Mouse (Mus musculus) stomach, embryonic 15.5 days (tissue): ENCODE results near the gene Nosip. TPM values are rescaled to one million over a fixed set of nuclear protein-coding genes. Genes with fewer than 3 reads are reported as not detected.

Experiments used
- ATAC-seq: fragments of 200-750 bp; cut with Nextera tagmentation; 2 replicates; pipeline ENCODE4 v1.8.0; 2017; ENCODE audit warnings: low read depth, moderate number of reproducible peaks, moderate TSS enrichment; ENCODE audit not compliant: insufficient read depth, low FRiP score
- H3K27ac ChIP-seq: fragments of 300-500 bp; sonication (generic); 2 replicates; pipeline ENCODE4 v1.5.1; 2015; ENCODE audit warnings: mild to moderate bottlenecking, inconsistent platforms
- H3K27me3 ChIP-seq: fragments of 300-500 bp; sonication (generic); replicated peaks from 2 replicates; pipeline ENCODE4 v1.6.1; 2015; ENCODE audit warnings: inconsistent platforms
- H3K36me3 ChIP-seq: fragments of 300-500 bp; sonication (generic); 2 replicates; pipeline ENCODE4 v1.6.1; 2015; ENCODE audit warnings: inconsistent platforms
- H3K4me1 ChIP-seq: fragments of 300-500 bp; sonication (generic); 2 replicates; pipeline ENCODE4 v1.6.1; 2015; ENCODE audit warnings: inconsistent platforms
- H3K4me2 ChIP-seq: fragments of 300-500 bp; sonication (generic); 2 replicates; pipeline ENCODE4 v1.6.1; 2015; ENCODE audit warnings: mild to moderate bottlenecking, inconsistent platforms
- H3K4me3 ChIP-seq: fragments of 300-500 bp; sonication (generic); replicated peaks from 2 replicates; pipeline ENCODE4 v1.5.1; 2015; ENCODE audit warnings: inconsistent platforms
- H3K9ac ChIP-seq: fragments of 300-500 bp; sonication (generic); 2 replicates; pipeline ENCODE4 v1.6.1; 2015; ENCODE audit warnings: inconsistent platforms
- H3K9me3 ChIP-seq: fragments of 300-500 bp; sonication (generic); 2 replicates; pipeline ENCODE4 v1.6.1; 2016; ENCODE audit warnings: inconsistent platforms
- WGBS: fragments of 180-500 bp; shearing (Covaris S2); methylation state at CpG from one replicate; pipeline ENCODE4 v1.1.7; 2015; 5-methylcytosine and 5-hydroxymethylcytosine counted together
- polyA plus RNA-seq: library from polyadenylated mRNA; unstranded; fragments of >200 nt; fragmentation: Nextera tagmentation; extraction: Ambion mirVana; gene quantifications from 2 replicates; pipeline ENCODE4 v1.2.1, GENCODE M21; 2015

The Nosip gene
- polyA plus RNA-seq, 1 experiment from 2014 or later: 52.8 TPM

- H3K4me3 ChIP-seq: no peak overlapping the region
- no peaks in the 10 kb centered on the region for H3K9me3 ChIP-seq
- WGBS: 66% methylated on average over 25 of the region's 25 CpGs
- H3K27me3 ChIP-seq: no peaks in the 10 kb centered on the region
- peak overlapping the region; percentile 13 for H3K4me2 ChIP-seq
- ATAC-seq: no peak
- peaks cover 33% of the 10 kb centered on the region; the same call in 1 of the 2 replicates for H3K36me3 ChIP-seq
- H3K4me1 ChIP-seq: peaks cover 13% of the 10 kb centered on the region; the same call in 1 of the 2 replicates
- no peak overlapping the region for H3K9ac ChIP-seq
- H3K27ac ChIP-seq: peak overlapping the region; percentile 55
Observed at GRCm38 (mm10) chr7:45082401-45083299, 20.4 kb downstream of the Nosip start.

DNA sequence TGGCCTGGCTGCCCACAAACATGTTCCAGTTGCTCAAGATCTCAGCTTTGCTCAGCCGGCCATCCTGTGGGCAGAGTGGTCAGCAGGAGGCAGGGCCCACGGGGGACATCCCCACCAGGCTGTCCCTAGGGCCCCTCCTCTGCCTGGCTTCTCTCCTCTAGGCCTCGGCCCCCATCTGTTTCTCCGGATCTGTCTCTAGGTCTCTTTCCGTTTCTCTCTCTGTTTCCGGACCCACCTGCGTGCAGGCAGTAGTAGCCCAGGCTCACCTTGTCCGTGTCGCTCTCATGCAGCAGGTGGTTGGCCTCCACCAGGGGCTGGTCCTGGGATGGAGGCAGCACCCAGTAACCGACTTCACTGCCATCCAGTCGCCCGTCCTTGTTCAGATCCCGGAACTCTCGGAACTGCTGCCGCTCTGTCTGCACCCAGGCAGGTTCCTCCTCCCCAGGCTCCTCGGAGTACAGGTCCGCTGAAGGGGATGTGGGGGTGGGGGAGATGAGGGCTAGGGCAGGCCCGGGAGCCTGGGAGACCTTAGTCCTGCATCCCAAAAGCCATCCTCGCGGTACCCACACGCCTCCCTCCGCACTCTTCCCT lies 21.2 kb downstream of the Nosip start:
- no peaks in the 10 kb centered on the region for H3K9me3 ChIP-seq
- no peak overlapping the region for H3K4me3 ChIP-seq
- peaks cover 13% of the 10 kb centered on the region; the same call in 1 of the 2 replicates for H3K4me1 ChIP-seq
- no peaks in the 10 kb centered on the region for H3K27me3 ChIP-seq
- no peak for ATAC-seq
- WGBS: 81% methylated on average over 22 of the region's 22 CpGs
- no peak overlapping the region for H3K27ac ChIP-seq
- H3K4me2 ChIP-seq: no peak overlapping the region; the same call in none of the 2 replicates
- H3K36me3 ChIP-seq: peaks cover 38% of the 10 kb centered on the region; the same call in 1 of the 2 replicates
- H3K9ac ChIP-seq: no peak overlapping the region

DNA sequence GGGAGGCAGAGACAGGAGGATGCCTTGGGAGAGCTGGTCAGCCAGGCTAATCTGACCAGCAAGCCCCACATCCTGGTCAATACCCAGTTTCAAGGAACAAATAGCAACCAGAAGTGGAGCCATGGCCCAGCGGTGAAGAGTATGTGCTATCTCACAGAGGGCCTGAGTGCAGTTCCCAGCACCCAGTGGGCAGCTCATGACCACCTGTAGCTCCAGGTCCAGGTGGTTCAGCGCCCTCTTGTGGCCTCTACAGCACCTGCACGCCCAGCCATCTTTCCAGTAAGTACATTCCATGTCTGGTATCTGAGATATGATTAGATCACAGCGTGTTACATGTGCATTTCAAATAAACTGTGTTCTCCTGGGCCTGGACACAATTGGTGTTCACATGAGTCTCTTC lies 23.9 kb downstream of the Nosip start:
- ATAC-seq: no peak
- 0 out of 2 replicates have a peak, but pooled peaks cover 14% of the 10 kb centered on the region for H3K4me1 ChIP-seq
- no peaks in the 10 kb centered on the region for H3K9me3 ChIP-seq
- no peak overlapping the region for H3K4me3 ChIP-seq
- H3K27me3 ChIP-seq: no peaks in the 10 kb centered on the region
- no peak overlapping the region for H3K4me2 ChIP-seq
- peaks cover 40% of the 10 kb centered on the region; the same call in 1 of the 2 replicates for H3K36me3 ChIP-seq
- WGBS: 80% methylated on average over 4 of the region's 4 CpGs
- H3K27ac ChIP-seq: no peak overlapping the region
- H3K9ac ChIP-seq: no peak overlapping the region

DNA sequence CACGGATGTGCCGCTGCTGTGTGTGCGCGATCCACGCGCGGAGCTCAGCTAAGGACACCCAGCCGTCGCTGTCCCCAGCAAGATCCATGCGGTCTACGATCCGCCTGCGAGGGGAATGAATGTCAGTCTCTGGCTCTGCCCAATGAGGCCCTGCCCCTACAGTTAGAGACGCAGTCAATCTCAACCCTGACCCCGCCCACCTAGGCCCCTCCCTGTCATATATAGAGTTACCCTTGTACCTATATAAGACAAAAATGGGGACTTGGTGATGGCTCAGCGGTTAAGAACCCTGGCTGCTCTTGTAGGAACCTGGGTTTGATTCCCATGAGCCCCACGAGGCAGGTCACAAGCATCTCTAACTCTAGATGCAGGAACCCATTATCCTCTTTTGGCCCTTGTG lies 26.4 kb downstream of the Nosip start:
- Histone ChIP-seq H3K4me3 (no peak overlapping the region), H3K4me2 (no peak overlapping the region), H3K27ac (no peak overlapping the region), H3K9me3 (no peaks in the 10 kb centered on the region), H3K9ac (no peak overlapping the region), H3K4me1 (peaks cover 14% of the 10 kb centered on the region; the same call in 1 of the 2 replicates), H3K27me3 (no peaks in the 10 kb centered on the region), H3K36me3 (peaks cover 34% of the 10 kb centered on the region; the same call in 1 of the 2 replicates)
- WGBS: 91% methylated on average over 17 of the region's 17 CpGs
- ATAC-seq: no peak

GRCm38 (mm10) chr7:45090251-45090977 lies 28.2 kb downstream of the Nosip start:
- Histone ChIP-seq H3K9me3 (no peaks in the 10 kb centered on the region), H3K4me1 (peaks cover 14% of the 10 kb centered on the region; the same call in 1 of the 2 replicates), H3K27ac (peak overlapping the region; percentile 86; the same call in 1 of the 2 replicates), H3K4me3 (peak overlapping the region; percentile 55), H3K4me2 (peak overlapping the region; percentile 63), H3K27me3 (no peaks in the 10 kb centered on the region), H3K36me3 (peaks cover 23% of the 10 kb centered on the region; the same call in 1 of the 2 replicates), H3K9ac (no peak overlapping the region)
- ATAC-seq: no peak
- WGBS: 73% methylated on average over 13 of the region's 13 CpGs

DNA sequence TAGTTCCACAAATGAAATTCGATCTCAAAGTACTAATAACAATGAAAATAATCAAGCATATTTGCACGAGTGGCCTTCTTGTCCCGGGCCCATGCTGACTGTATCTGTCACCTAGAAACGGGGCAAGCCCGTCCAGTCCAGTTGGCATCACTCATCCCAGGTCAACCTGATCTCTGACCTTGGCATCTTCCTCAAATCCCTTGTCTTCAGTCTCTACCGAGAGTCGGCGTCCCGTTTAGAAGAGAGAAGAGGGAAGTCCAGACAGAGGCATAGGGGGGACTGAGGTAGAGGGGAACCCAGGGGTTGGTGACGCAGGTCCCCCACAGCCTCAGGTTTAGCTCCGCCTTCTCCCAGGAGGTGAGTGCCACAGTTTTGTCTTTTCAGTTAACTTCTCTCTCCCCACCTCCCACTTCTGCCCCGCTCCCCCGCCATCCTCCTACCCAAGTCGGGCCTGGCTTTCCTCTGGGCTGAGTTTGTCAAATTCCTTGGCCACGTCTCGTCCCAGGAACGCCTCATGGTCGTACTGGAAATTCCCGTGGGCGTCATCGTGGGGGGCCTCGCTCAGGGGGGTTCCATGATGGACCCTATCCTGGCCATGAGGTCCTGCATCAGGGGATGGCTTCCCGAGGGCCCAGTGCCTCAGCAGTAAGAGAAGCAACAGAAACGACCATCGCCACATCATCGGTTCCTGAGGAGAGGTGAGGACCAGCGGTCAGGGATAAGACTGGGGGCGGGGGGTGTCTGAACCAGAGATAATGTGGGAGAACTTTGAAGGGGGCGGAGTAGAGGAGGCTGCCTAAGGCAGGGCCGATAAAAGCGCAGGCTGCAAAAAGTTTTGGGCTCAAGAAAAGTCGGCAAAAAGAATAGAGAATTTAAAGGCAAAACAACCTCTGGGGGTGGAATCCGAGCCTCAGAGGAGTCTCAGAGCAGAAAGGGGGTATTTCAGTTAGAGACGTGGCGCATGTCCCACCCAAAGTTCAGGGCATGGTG lies 29.1 kb downstream of the Nosip start:
- peak overlapping the region; percentile 55 for H3K4me3 ChIP-seq
- H3K27me3 ChIP-seq: no peaks in the 10 kb centered on the region
- H3K4me1 ChIP-seq: peaks cover 14% of the 10 kb centered on the region; the same call in 1 of the 2 replicates
- H3K9ac ChIP-seq: peak overlapping the region; percentile 46
- 0 out of 2 replicates have a peak, but pooled peaks have one; percentile 19 for ATAC-seq
- H3K9me3 ChIP-seq: no peaks in the 10 kb centered on the region
- peak overlapping the region; percentile 86 for H3K27ac ChIP-seq
- H3K36me3 ChIP-seq: peaks cover 15% of the 10 kb centered on the region; the same call in 1 of the 2 replicates
- H3K4me2 ChIP-seq: peak overlapping the region; percentile 63
- 9% methylated on average over 35 of the region's 35 CpGs for WGBS

GRCm38 (mm10) chr7:45092048-45092447 lies 29.8 kb downstream of the Nosip start, which contains the start of gene Rcn3:
Rcn3 (minus strand) TSS chr7:45092221.
- under 1% methylated on average over 16 of the region's 16 CpGs for WGBS

GRCm38 (mm10) chr7:45092828-45093515 lies 30.7 kb downstream of the Nosip start:
- H3K27ac ChIP-seq: peak overlapping the region; percentile 84
- 45% methylated on average over 12 of the region's 12 CpGs for WGBS
- H3K4me1 ChIP-seq: peaks cover 14% of the 10 kb centered on the region; the same call in 1 of the 2 replicates
- no peaks in the 10 kb centered on the region for H3K9me3 ChIP-seq
- H3K27me3 ChIP-seq: no peaks in the 10 kb centered on the region
- no peak for ATAC-seq
- no peak overlapping the region; the same call in 1 of the 2 replicates for H3K4me3 ChIP-seq
- H3K36me3 ChIP-seq: 0 out of 2 replicates have a peak, but pooled peaks cover 6% of the 10 kb centered on the region
- H3K9ac ChIP-seq: no peak overlapping the region
- peak overlapping the region; percentile 21; the same call in 1 of the 2 replicates for H3K4me2 ChIP-seq

More at GRCm38 (mm10) chr7:45092048-45092447, 29.8 kb downstream of the Nosip start, which contains the start of gene Rcn3:
- Histone ChIP-seq H3K36me3 (peaks cover 7% of the 10 kb centered on the region; the same call in 1 of the 2 replicates), H3K27ac (peak within 1 kb of the TSS; percentile 86), H3K27me3 (no peaks in the 10 kb centered on the region), H3K4me2 (peak within 1 kb of the TSS; percentile 63), H3K9me3 (no peaks in the 10 kb centered on the region), H3K9ac (peak within 1 kb of the TSS; percentile 46), H3K4me1 (peaks cover 14% of the 10 kb centered on the region; the same call in 1 of the 2 replicates), H3K4me3 (peak within 1 kb of the TSS; percentile 55)
- ATAC-seq: peak; percentile 90

DNA sequence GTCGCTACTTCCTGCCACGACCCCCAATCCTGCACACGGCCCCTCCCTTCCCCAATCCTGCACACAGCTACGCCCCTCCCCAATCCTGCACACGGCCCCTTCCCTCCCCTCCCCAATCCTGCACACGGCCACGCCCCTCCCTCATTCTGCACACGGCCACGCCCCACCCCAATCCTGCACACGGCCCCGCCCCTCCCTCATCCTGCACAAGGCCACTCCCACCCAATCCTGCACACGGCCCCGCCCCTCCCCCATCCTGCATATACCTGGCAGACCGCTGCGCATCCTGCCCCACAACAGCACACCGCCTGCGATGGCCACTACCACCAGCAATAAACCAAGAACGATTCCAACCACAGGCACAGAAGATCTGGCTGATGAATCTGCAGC lies 31.3 kb downstream of the Nosip start:
- peak overlapping the region; percentile 21; the same call in 1 of the 2 replicates for H3K4me2 ChIP-seq
- H3K27me3 ChIP-seq: no peaks in the 10 kb centered on the region
- no peak overlapping the region for H3K4me3 ChIP-seq
- H3K4me1 ChIP-seq: peaks cover 14% of the 10 kb centered on the region; the same call in 1 of the 2 replicates
- no peaks in the 10 kb centered on the region for H3K9me3 ChIP-seq
- ATAC-seq: no peak
- peak overlapping the region; percentile 84 for H3K27ac ChIP-seq
- H3K36me3 ChIP-seq: 0 out of 2 replicates have a peak, but pooled peaks cover under 1% of the 10 kb centered on the region
- WGBS: 28% methylated on average over 17 of the region's 18 CpGs
- no peak overlapping the region for H3K9ac ChIP-seq

GRCm38 (mm10) chr7:45094121-45094520 lies 31.9 kb downstream of the Nosip start:
- H3K4me2 ChIP-seq: no peak overlapping the region
- H3K4me1 ChIP-seq: peaks cover 14% of the 10 kb centered on the region; the same call in 1 of the 2 replicates
- no peak overlapping the region for H3K27ac ChIP-seq
- 28% methylated on average over 7 of the region's 7 CpGs for WGBS
- no peaks in the 10 kb centered on the region for H3K27me3 ChIP-seq
- ATAC-seq: no peak
- no peak overlapping the region for H3K9ac ChIP-seq
- H3K4me3 ChIP-seq: no peak overlapping the region
- H3K36me3 ChIP-seq: no peaks in the 10 kb centered on the region
- no peaks in the 10 kb centered on the region for H3K9me3 ChIP-seq
